Mouse (Mus musculus) limb, embryonic 12.5 days (tissue): ENCODE results near the gene 2010109A12Rik. TPM values are rescaled to one million over a fixed set of nuclear protein-coding genes. Genes with fewer than 3 reads are reported as not detected.
A peak's percentile ranks its signal among the peaks of the same experiment; 100 is the strongest.

Source experiments
- ATAC-seq: fragments of 200-750 bp; cut with Nextera tagmentation; 2 replicates; pipeline ENCODE4 v1.8.0; 2017; ENCODE audit warnings: low read depth, moderate TSS enrichment; ENCODE audit not compliant: insufficient number of reproducible peaks, insufficient read depth, low FRiP score, low TSS enrichment
- H3K27ac ChIP-seq: fragments of 300-500 bp; sonication (generic); 2 replicates; pipeline ENCODE4 v1.5.1; 2016; ENCODE audit warnings: mild to moderate bottlenecking, moderate library complexity
- H3K27me3 ChIP-seq: fragments of 300-500 bp; sonication (generic); 2 replicates; pipeline ENCODE4 v1.6.1; 2016; ENCODE audit warnings: mild to moderate bottlenecking, moderate library complexity
- H3K36me3 ChIP-seq: fragments of 300-500 bp; sonication (generic); 2 replicates; pipeline ENCODE4 v1.6.1; 2016; ENCODE audit warnings: mild to moderate bottlenecking, moderate library complexity
- H3K4me1 ChIP-seq: fragments of 300-500 bp; sonication (generic); replicated peaks from 2 replicates; pipeline ENCODE4 v1.6.1; 2016
- H3K4me2 ChIP-seq: fragments of 300-500 bp; sonication (generic); 2 replicates; pipeline ENCODE4 v1.6.1; 2016; ENCODE audit warnings: mild to moderate bottlenecking, moderate library complexity
- H3K4me3 ChIP-seq: fragments of 300-500 bp; sonication (generic); replicated peaks from 2 replicates; pipeline ENCODE4 v1.5.1; 2016; ENCODE audit warnings: mild to moderate bottlenecking
- H3K9ac ChIP-seq: fragments of 300-500 bp; sonication (generic); replicated peaks from 2 replicates; pipeline ENCODE4 v1.6.1; 2016; ENCODE audit warnings: mild to moderate bottlenecking, moderate library complexity
- H3K9me3 ChIP-seq: fragments of 300-500 bp; sonication (generic); 2 replicates; pipeline ENCODE4 v1.6.1; 2016; ENCODE audit warnings: mild to moderate bottlenecking, moderate library complexity
- WGBS: fragments of 180-500 bp; shearing (Covaris S2); methylation state at CpG from one replicate; pipeline ENCODE4 v1.1.7; 2016; 5-methylcytosine and 5-hydroxymethylcytosine counted together
- polyA plus RNA-seq: library from polyadenylated mRNA; unstranded; fragments of >200 nt; fragmentation: Nextera tagmentation; extraction: Ambion mirVana; gene quantifications from 2 replicates; pipeline ENCODE4 v1.2.1, GENCODE M21; 2016

2010109A12Rik gene
- polyA plus RNA-seq, 1 experiment from 2014 or later = 2.8 TPM

DNA sequence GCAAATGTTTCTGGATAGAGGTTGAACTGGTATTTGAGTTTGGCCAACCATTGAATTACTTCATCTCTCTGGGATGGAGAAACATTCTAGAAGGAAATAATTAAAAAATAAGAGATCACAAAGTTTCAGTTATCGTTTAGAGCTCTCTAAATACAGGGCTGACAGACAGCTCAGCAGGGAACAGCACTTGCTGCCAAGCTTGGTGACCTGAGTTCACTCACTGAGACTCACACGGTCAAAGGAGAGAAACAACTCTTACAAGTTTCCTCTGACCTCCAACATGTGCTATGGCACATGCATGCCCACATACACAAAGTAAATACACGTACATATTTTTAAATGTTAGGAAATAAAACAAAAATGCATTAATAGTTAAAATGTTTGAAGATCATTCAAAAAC, 16.7 kb upstream of the 2010109A12Rik start:
- peaks cover 60% of the 10 kb centered on the region for H3K36me3 ChIP-seq
- no peak for ATAC-seq

GRCm38 (mm10) chr5:93190428-93190827, 15.9 kb upstream of the 2010109A12Rik start:
- Histone ChIP-seq H3K27ac (no peak overlapping the region), H3K4me3 (no peak overlapping the region), H3K9ac (no peak overlapping the region), H3K27me3 (no peaks in the 10 kb centered on the region), H3K4me1 (0 out of 2 replicates have a peak, but pooled peaks cover 3% of the 10 kb centered on the region), H3K9me3 (no peaks in the 10 kb centered on the region), H3K36me3 (peaks cover 55% of the 10 kb centered on the region), H3K4me2 (no peak overlapping the region)
- no peak for ATAC-seq
- WGBS = 96% methylated on average over 5 of the region's 5 CpGs

More for the DNA sequence above, 16.7 kb upstream of the 2010109A12Rik start:
- 85% methylated on average over 3 of the region's 3 CpGs for WGBS
- Histone ChIP-seq H3K27me3 (no peaks in the 10 kb centered on the region), H3K4me3 (no peak overlapping the region), H3K4me1 (0 out of 2 replicates have a peak, but pooled peaks cover 3% of the 10 kb centered on the region), H3K9ac (no peak overlapping the region), H3K27ac (no peak overlapping the region), H3K4me2 (no peak overlapping the region), H3K9me3 (no peaks in the 10 kb centered on the region)

- Histone ChIP-seq H3K4me1 (peaks cover 4% of the 10 kb centered on the region), H3K27me3 (no peaks in the 10 kb centered on the region), H3K27ac (no peak overlapping the region), H3K4me3 (no peak overlapping the region), H3K36me3 (peaks cover 62% of the 10 kb centered on the region), H3K4me2 (no peak overlapping the region), H3K9me3 (no peaks in the 10 kb centered on the region), H3K9ac (no peak overlapping the region)
- ATAC-seq = no peak
- 85% methylated on average over 3 of the region's 3 CpGs for WGBS
These were observed 8.1 kb upstream of the 2010109A12Rik start for GRCm38 (mm10) chr5:93198232-93198631.

DNA sequence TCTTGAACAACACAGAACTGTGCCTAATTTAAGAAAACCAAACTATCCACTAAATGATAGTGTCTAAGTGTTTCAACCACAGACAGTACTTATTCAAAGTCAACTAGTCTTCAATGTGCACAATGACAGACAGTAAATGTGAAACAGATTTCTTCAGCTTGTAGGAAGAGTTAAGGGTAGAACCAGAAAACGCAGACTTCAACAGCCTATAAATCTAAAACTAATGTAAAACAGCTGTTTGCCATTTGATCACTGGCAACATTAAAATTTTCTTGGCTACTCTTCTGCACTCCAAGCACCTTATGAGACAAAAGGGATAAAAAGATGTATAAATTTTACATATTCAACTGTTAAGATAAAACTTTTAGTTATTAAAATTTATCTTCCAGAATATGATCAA, 5.1 kb upstream of the 2010109A12Rik start:
- no peaks in the 10 kb centered on the region for H3K27me3 ChIP-seq
- H3K36me3 ChIP-seq = peaks cover 46% of the 10 kb centered on the region
- WGBS = 15% methylated on average over 1 of the region's 1 CpGs
- ATAC-seq = no peak
- H3K4me3 ChIP-seq = no peak overlapping the region
- H3K9me3 ChIP-seq = no peaks in the 10 kb centered on the region
- peaks cover 15% of the 10 kb centered on the region for H3K4me1 ChIP-seq
- H3K4me2 ChIP-seq = no peak overlapping the region
- no peak overlapping the region for H3K27ac ChIP-seq
- H3K9ac ChIP-seq = no peak overlapping the region

- Histone ChIP-seq H3K4me3 (peak overlapping the region; percentile 90), H3K4me2 (peak overlapping the region; percentile 76), H3K9ac (peak overlapping the region; percentile 97), H3K4me1 (peaks cover 25% of the 10 kb centered on the region), H3K36me3 (peaks cover 10% of the 10 kb centered on the region), H3K9me3 (no peaks in the 10 kb centered on the region), H3K27me3 (no peaks in the 10 kb centered on the region), H3K27ac (peak overlapping the region; percentile 98)
- peak; percentile 28; the same call in 1 of the 2 replicates for ATAC-seq
- under 1% methylated on average over 55 of the region's 63 CpGs for WGBS
These were observed 778 bp upstream of the 2010109A12Rik start for GRCm38 (mm10) chr5:93205371-93206108.

- Histone ChIP-seq H3K27me3 (no peaks in the 10 kb centered on the region), H3K4me1 (peaks cover 25% of the 10 kb centered on the region), H3K9ac (peak overlapping the region; percentile 97), H3K27ac (peak overlapping the region; percentile 98), H3K4me2 (peak overlapping the region; percentile 57), H3K36me3 (peaks cover 1% of the 10 kb centered on the region; the same call in 1 of the 2 replicates), H3K4me3 (peak overlapping the region; percentile 90), H3K9me3 (no peaks in the 10 kb centered on the region)
- WGBS = 7% methylated on average over 6 of the region's 6 CpGs
- peak; percentile 37 for ATAC-seq
These were observed 659 bp downstream of the 2010109A12Rik start for GRCm38 (mm10) chr5:93207006-93207348.

GRCm38 (mm10) chr5:93207555-93207954, 1.2 kb downstream of the 2010109A12Rik start:
- peaks cover 25% of the 10 kb centered on the region for H3K4me1 ChIP-seq
- no peak overlapping the region for H3K9ac ChIP-seq
- ATAC-seq = no peak
- H3K4me3 ChIP-seq = no peak overlapping the region
- 60% methylated on average over 1 of the region's 1 CpGs for whole genome bisulfite sequencing
- no peaks in the 10 kb centered on the region for H3K9me3 ChIP-seq
- H3K27ac ChIP-seq = peak overlapping the region; percentile 98
- no peaks in the 10 kb centered on the region for H3K27me3 ChIP-seq
- no peaks in the 10 kb centered on the region for H3K36me3 ChIP-seq
- peak overlapping the region; percentile 57 for H3K4me2 ChIP-seq

- H3K27me3 ChIP-seq = no peaks in the 10 kb centered on the region
- no peaks in the 10 kb centered on the region for H3K9me3 ChIP-seq
- no peaks in the 10 kb centered on the region for H3K36me3 ChIP-seq
- H3K4me1 ChIP-seq = peaks cover 7% of the 10 kb centered on the region; the same call in 1 of the 2 replicates
- 88% methylated on average over 3 of the region's 3 CpGs for WGBS
- no peak overlapping the region for H3K4me2 ChIP-seq
- H3K27ac ChIP-seq = no peak overlapping the region
- ATAC-seq = no peak
- no peak overlapping the region for H3K9ac ChIP-seq
- H3K4me3 ChIP-seq = no peak overlapping the region
These were observed 12.1 kb downstream of the 2010109A12Rik start for GRCm38 (mm10) chr5:93218375-93218774.

- no peaks in the 10 kb centered on the region for H3K36me3 ChIP-seq
- H3K4me2 ChIP-seq = no peak overlapping the region
- no peaks in the 10 kb centered on the region for H3K27me3 ChIP-seq
- no peak overlapping the region for H3K27ac ChIP-seq
- no peak overlapping the region for H3K4me3 ChIP-seq
- no peaks in the 10 kb centered on the region for H3K9me3 ChIP-seq
- H3K9ac ChIP-seq = no peak overlapping the region
- peaks cover 7% of the 10 kb centered on the region; the same call in 1 of the 2 replicates for H3K4me1 ChIP-seq
- WGBS = 74% methylated on average over 3 of the region's 3 CpGs
- ATAC-seq = peak; percentile 56; the same call in 1 of the 2 replicates
These were observed 15.3 kb downstream of the 2010109A12Rik start for GRCm38 (mm10) chr5:93221661-93222060.

DNA sequence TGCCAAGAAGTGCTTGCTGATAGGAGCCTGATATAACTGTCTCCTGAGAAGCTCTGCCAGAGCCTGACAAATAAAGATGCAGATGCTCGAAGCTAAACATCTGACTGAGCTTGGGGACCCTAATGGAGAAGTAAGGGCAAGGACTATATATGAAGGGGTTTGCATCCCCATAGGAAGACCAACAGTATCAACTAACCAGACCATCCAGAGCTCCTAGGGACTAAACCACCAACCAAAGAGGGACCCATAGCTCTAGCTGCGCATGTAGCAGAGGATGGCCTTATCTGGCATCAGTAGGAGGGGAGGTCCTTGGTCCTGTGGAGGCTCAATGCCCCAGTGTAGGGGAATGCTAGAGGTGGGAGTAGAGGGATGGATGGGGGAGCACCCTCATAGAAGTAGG, 18.2 kb downstream of the 2010109A12Rik start:
- H3K27ac ChIP-seq = no peak overlapping the region
- H3K4me1 ChIP-seq = peaks cover 7% of the 10 kb centered on the region; the same call in 1 of the 2 replicates
- H3K9ac ChIP-seq = no peak overlapping the region
- no peaks in the 10 kb centered on the region for H3K9me3 ChIP-seq
- no peak for ATAC-seq
- H3K4me2 ChIP-seq = no peak overlapping the region
- H3K27me3 ChIP-seq = no peaks in the 10 kb centered on the region
- 81% methylated on average over 2 of the region's 2 CpGs for WGBS
- H3K4me3 ChIP-seq = no peak overlapping the region
- H3K36me3 ChIP-seq = no peaks in the 10 kb centered on the region

DNA sequence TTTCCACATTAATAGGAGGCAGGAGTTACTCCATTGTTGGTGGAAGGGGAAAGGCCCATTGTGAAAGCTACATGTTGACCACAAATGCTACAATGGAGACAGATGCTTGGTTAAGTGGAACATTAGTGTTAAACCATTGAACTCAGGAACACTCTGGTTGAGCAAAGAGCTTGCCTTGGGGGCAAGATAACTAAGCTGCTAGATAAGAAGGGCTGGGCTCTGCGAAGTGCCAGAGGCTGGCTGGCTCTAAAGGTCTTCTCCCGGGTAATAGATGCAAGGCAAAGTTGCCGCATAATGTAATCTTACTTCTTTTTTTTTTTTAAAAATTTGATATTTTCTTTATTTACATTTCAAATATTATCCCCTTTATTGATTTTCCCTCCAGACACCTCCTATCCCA, 20.8 kb downstream of the 2010109A12Rik start:
- Histone ChIP-seq H3K4me3 (no peak overlapping the region), H3K36me3 (no peaks in the 10 kb centered on the region), H3K9ac (no peak overlapping the region), H3K4me1 (peaks cover 7% of the 10 kb centered on the region; the same call in 1 of the 2 replicates), H3K4me2 (no peak overlapping the region), H3K27me3 (no peaks in the 10 kb centered on the region), H3K9me3 (no peaks in the 10 kb centered on the region), H3K27ac (no peak overlapping the region)
- 92% methylated on average over 3 of the region's 3 CpGs for WGBS
- no peak for ATAC-seq

GRCm38 (mm10) chr5:93229527-93229926, 23.2 kb downstream of the 2010109A12Rik start:
- Histone ChIP-seq H3K4me2 (no peak overlapping the region), H3K36me3 (no peaks in the 10 kb centered on the region), H3K9ac (no peak overlapping the region), H3K27me3 (no peaks in the 10 kb centered on the region), H3K27ac (no peak overlapping the region), H3K4me1 (no peaks in the 10 kb centered on the region), H3K4me3 (no peak overlapping the region), H3K9me3 (no peaks in the 10 kb centered on the region)
- WGBS = 85% methylated on average over 2 of the region's 2 CpGs
- no peak for ATAC-seq
